Mouse (Mus musculus) left cerebral cortex, adult 9 months (tissue): Measurements from ENCODE around the gene Kcne1.
A peak's percentile ranks its signal among the peaks of the same experiment; 100 is the strongest.

Experiments used
- DNase-seq, 2 experiments: peaks; one replicate each; pipeline ENCODE4 v3.0.0; 2022; ENCODE audit warnings: low spot score in 2 of 2

Kcne1 gene

GRCm38 (mm10) chr16:92307947-92308346 is 51.3 kb downstream of the Kcne1 start:
- DNase-seq: no peak

DNA sequence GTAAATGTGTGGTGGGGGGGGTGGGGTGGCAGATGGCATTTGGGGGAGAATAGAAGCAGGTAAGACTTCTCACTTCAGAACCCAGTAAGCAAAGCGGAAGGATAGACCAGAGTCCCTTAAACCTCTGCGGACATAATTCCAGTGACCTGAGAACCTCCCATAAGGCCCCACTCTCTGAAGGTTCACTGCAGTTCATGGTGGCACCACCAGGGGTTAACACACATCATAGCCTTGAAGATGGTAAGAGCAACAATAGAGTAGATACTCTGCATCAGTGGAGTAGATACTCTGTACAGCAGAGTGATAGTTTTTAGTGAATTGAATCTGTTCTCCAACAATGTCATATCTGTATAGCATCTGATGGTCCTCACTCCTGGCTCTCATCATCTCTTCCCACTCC is 53.7 kb downstream of the Kcne1 start:
- no peak for DNase-seq

DNA sequence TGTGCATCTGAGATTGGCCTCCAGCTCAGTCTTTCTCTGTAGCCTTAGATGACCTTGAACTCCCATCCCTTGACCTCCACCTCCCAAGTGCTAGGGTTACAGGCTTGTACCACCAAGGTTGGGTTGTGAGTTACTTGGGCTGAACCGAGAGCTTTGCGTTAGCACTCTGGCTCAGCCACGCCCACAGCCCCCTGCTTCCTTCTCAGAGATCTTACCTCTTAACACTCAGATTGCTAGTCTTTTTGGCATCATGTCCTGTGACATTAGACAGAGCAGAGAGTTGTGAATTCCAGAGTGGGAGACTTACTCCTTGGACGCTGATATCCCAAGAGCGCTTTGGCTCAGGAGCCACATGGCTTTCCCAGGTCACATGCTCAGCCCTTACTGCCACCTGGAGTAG is 56.8 kb downstream of the Kcne1 start:
- DNase-seq: no peak

DNA sequence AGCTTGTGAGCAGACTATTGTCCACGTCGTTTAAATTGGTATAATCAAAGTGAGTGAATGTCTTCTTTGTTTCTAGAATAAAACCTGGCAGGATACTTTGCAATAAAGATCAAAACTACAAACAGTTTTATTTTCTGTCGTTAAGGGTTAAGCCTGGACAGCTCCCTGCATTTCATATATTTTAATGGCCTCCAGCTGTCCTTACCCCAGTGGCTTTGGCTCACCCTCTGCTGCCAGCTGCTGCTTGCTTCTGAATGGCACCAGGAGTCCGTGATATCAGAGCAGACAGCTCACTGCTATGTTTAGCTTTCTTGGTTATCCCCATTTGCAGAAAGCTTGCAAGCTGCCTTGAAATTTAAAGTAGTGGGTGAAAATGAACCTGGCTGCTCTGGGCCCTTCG is 57.3 kb downstream of the Kcne1 start:
- DNase-seq: no peak

- DNase-seq: no peak
These were observed 57.9 kb downstream of the Kcne1 start for GRCm38 (mm10) chr16:92301412-92301806.

- DNase-seq: peak; percentile 88 to 96
These were observed 58.4 kb downstream of the Kcne1 start, which contains the start of gene Smim11 for GRCm38 (mm10) chr16:92300649-92301411. Gene Smim11, plus strand, starts transcription at chr16:92301286.
